Mouse (Mus musculus) G1E (cell line): ENCODE data around the gene Sh3bgrl2. TPM values are rescaled to one million over a fixed set of nuclear protein-coding genes. Genes with fewer than 3 reads are reported as not detected.

Source experiments
- ATAC-seq: 2 replicates; pipeline ENCODE4 v1.8.0; 2016; ENCODE audit warnings: mild to moderate bottlenecking; ENCODE audit not compliant: insufficient number of reproducible peaks, poor library complexity, low FRiP score, severe bottlenecking; ENCODE audit errors: extremely low read depth
- DNase-seq: peaks from one replicate; pipeline ENCODE4 v3.0.0; 2012; ENCODE audit warnings: low spot score
- H3K27me3 ChIP-seq: 2 replicates; pipeline ENCODE4 v1.6.1; 2012; ENCODE audit warnings: mild to moderate bottlenecking, low read length, inconsistent platforms; ENCODE audit not compliant: insufficient read depth
- H3K36me3 ChIP-seq: replicated peaks from 2 replicates; pipeline ENCODE3; 2012; ENCODE audit warnings: mild to moderate bottlenecking, inconsistent platforms
- H3K4me1 ChIP-seq: 2 replicates; pipeline ENCODE4 v1.6.1; 2012; ENCODE audit warnings: low read depth, low read length, inconsistent platforms, mixed read lengths; ENCODE audit not compliant: insufficient read depth
- H3K4me3 ChIP-seq: 2 replicates; pipeline ENCODE4 v1.5.1; 2012; ENCODE audit warnings: low read depth, mild to moderate bottlenecking, inconsistent platforms, low read length, moderate library complexity, mixed read lengths
- H3K9me3 ChIP-seq: replicated peaks from 2 replicates; pipeline ENCODE4 v1.6.1; 2012; ENCODE audit warnings: inconsistent platforms
- CTCF ChIP-seq: IDR thresholded peaks from 2 replicates; pipeline ENCODE4 v1.5.1; 2012; ENCODE audit warnings: low read depth, low read length, inconsistent platforms, mixed read lengths
- GATA1 ChIP-seq: IDR thresholded peaks from 2 replicates; pipeline ENCODE4 v1.6.1; 2012; ENCODE audit warnings: borderline replicate concordance, low read length, inconsistent platforms, mixed read lengths
- GATA2 ChIP-seq: IDR thresholded peaks from 2 replicates; pipeline ENCODE4 v1.6.1; 2012; ENCODE audit warnings: low read depth, low read length, inconsistent platforms, borderline replicate concordance
- POLR2AphosphoS5 ChIP-seq: IDR thresholded peaks from 2 replicates; pipeline ENCODE4 v1.6.1; 2012; ENCODE audit warnings: low read depth, low read length, inconsistent platforms; ENCODE audit not compliant: insufficient replicate concordance
- TAL1 ChIP-seq: conservative IDR thresholded peaks from 2 replicates; pipeline ENCODE4 v1.6.1; 2012; ENCODE audit warnings: low read depth, low read length, inconsistent platforms, mixed read lengths
- polyA plus RNA-seq: library from polyadenylated mRNA; stranded (reverse); fragments of >175 nt; gene quantifications from 2 replicates; pipeline ENCODE4 v1.2.3, GENCODE M21; 2012
- total RNA-seq, 2 experiments: library from RNA; stranded (forward) in 1 of 2; stranded (reverse) in 1 of 2; fragments of 200-1000 nt in 1 of 2; fragments of >200 nt in 1 of 2; fragmentation: Nextera tagmentation in 1 of 2; gene quantifications; 2 replicates each; pipeline ENCODE4 v1.2.3; 2014 to 2017

Sh3bgrl2 gene
- total and polyA plus RNA-seq, 3 experiments, result 0.11 TPM; not detected in 2

DNA sequence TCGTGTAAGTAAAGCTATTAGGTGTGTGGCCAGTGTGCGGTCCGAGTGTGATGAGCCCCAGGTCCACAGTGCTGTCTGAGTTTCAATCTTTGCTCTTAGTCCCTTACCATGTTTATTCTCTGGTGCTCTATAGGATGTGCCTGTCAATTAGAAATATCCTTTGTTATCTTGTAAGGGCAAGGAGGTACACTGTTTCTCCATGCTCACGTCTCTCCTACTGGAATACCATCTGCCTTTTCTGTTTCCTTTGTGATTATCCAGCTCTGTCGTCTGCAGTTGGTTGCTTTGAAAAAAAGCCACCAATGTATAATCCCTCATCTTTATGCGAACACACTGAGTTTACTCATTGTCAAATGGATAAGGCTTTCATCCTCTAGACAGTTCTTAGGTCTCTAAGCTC is 75.3 kb downstream of the Sh3bgrl2 start:
- no peak overlapping the region for H3K4me3 ChIP-seq
- ATAC-seq, result no peak
- DNase-seq, result no peak
- no peaks in the 10 kb centered on the region for H3K36me3 ChIP-seq
- no peaks in the 10 kb centered on the region for H3K9me3 ChIP-seq
- TF ChIP-seq TAL1, result no peak
- TF ChIP-seq POLR2AphosphoS5, result no peak
- no peak for TF ChIP-seq GATA2
- no peak for TF ChIP-seq CTCF
- no peak for TF ChIP-seq GATA1
- no peaks in the 10 kb centered on the region for H3K27me3 ChIP-seq
- 0 out of 2 replicates have a peak, but pooled peaks cover 2% of the 10 kb centered on the region for H3K4me1 ChIP-seq

- no peak for ATAC-seq
- TF ChIP-seq GATA2 (no peak), POLR2AphosphoS5 (no peak)
Observed at GRCm38 (mm10) chr9:83624193-83624592, 76.1 kb downstream of the Sh3bgrl2 start.

DNA sequence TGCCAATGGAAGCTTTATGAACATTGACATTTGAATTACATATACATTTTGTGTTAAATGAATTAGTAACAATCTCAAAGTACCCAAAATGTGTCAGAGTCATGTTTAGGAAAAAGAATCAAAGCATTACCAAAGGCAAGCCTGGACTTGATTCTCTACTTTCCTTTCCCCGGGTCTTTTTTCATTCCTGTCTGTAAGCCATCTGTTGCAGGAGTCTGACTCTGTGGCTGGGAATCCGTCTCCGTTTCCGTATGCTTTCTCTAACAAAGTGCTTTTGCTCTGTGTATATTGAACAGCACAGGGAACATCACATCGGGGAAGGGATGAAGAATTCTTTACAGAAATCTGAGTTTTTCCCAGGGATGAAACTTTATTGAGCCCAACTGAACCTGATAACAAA is 77.0 kb downstream of the Sh3bgrl2 start:
- Histone ChIP-seq H3K9me3 (no peaks in the 10 kb centered on the region), H3K4me1 (0 out of 2 replicates have a peak, but pooled peaks cover 2% of the 10 kb centered on the region), H3K36me3 (no peaks in the 10 kb centered on the region), H3K4me3 (no peak overlapping the region), H3K27me3 (0 out of 2 replicates have a peak, but pooled peaks cover 2% of the 10 kb centered on the region)
- ATAC-seq, result no peak
- DNase-seq, result no peak
- TF ChIP-seq POLR2AphosphoS5, result no peak

More at GRCm38 (mm10) chr9:83624193-83624592, 76.1 kb downstream of the Sh3bgrl2 start:
- Histone ChIP-seq H3K4me1 (0 out of 2 replicates have a peak, but pooled peaks cover 2% of the 10 kb centered on the region), H3K9me3 (no peaks in the 10 kb centered on the region), H3K36me3 (no peaks in the 10 kb centered on the region), H3K4me3 (no peak overlapping the region), H3K27me3 (no peaks in the 10 kb centered on the region)
- DNase-seq, result no peak

GRCm38 (mm10) chr9:83628669-83629612 is 80.8 kb downstream of the Sh3bgrl2 start:
- Histone ChIP-seq H3K4me1 (0 out of 2 replicates have a peak, but pooled peaks cover 2% of the 10 kb centered on the region), H3K27me3 (peaks cover 5% of the 10 kb centered on the region; the same call in 1 of the 2 replicates), H3K9me3 (no peaks in the 10 kb centered on the region), H3K36me3 (no peaks in the 10 kb centered on the region), H3K4me3 (no peak overlapping the region)
- no peak for DNase-seq
- no peak for TF ChIP-seq TAL1
- TF ChIP-seq POLR2AphosphoS5, result no peak
- no peak for TF ChIP-seq GATA2
- TF ChIP-seq CTCF, result no peak
- no peak for TF ChIP-seq GATA1
- ATAC-seq, result no peak

DNA sequence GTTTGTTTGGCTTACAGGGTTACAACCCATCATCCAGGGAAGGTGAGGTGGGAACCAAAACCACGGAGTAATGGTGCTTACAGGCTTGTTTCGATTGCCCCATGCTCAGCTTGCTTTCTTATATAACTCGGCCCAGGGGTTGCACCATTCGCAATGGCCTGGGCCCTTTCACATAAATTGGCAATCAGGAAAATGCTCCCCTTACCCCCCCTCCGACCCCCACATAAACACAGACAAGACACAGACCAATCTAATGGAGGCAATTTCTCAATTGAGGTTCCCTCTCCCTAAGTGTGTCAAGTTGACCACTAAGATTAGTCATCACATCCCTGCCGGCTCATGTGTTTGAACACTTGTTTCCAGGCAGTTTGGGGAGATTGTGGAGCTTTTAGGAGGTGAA is 82.2 kb downstream of the Sh3bgrl2 start:
- Histone ChIP-seq H3K27me3 (peaks cover 5% of the 10 kb centered on the region; the same call in 1 of the 2 replicates), H3K9me3 (no peaks in the 10 kb centered on the region), H3K36me3 (no peaks in the 10 kb centered on the region), H3K4me1 (0 out of 2 replicates have a peak, but pooled peaks cover 2% of the 10 kb centered on the region), H3K4me3 (no peak overlapping the region)
- ATAC-seq (no peak), DNase-seq (no peak)
- no peak for TF ChIP-seq CTCF
- no peak for TF ChIP-seq GATA2
- TF ChIP-seq GATA1, result no peak
- TF ChIP-seq POLR2AphosphoS5, result no peak
- no peak for TF ChIP-seq TAL1

- peaks cover 5% of the 10 kb centered on the region; the same call in 1 of the 2 replicates for H3K27me3 ChIP-seq
- no peaks in the 10 kb centered on the region for H3K36me3 ChIP-seq
- no peaks in the 10 kb centered on the region for H3K9me3 ChIP-seq
- H3K4me3 ChIP-seq, result no peak overlapping the region
- DNase-seq, result no peak
- H3K4me1 ChIP-seq, result 0 out of 2 replicates have a peak, but pooled peaks cover 2% of the 10 kb centered on the region
- no peak for TF ChIP-seq TAL1
- TF ChIP-seq CTCF, result no peak
- no peak for TF ChIP-seq GATA2
- no peak for TF ChIP-seq GATA1
- no peak for TF ChIP-seq POLR2AphosphoS5
- ATAC-seq, result no peak
Observed at GRCm38 (mm10) chr9:83631920-83632319, 83.8 kb downstream of the Sh3bgrl2 start.

DNA sequence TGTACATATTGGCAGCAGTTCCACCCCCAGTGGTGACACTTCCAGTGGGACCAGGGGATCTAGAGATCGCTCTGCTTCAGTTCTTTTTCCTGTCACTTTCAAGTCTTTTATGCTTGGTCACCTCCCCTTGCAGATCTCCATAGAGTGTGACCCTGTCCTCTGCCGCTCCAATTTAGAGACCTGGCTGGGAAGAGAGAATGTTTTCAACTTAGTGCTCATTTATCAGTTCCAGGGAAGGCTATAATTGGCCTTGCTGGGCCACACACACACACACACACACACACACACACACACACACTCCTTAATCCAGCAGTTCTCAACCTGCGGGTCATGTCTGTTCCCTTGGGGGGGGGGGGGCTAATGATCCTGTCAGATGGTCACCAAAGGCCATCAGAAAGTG is 86.6 kb downstream of the Sh3bgrl2 start:
- TF ChIP-seq TAL1, result no peak
- no peak for TF ChIP-seq GATA1
- no peak for TF ChIP-seq CTCF
- no peak for TF ChIP-seq POLR2AphosphoS5
- no peak for TF ChIP-seq GATA2
- no peak overlapping the region for H3K4me3 ChIP-seq
- ATAC-seq (no peak), DNase-seq (no peak)
- H3K36me3 ChIP-seq, result no peaks in the 10 kb centered on the region
- peaks cover 3% of the 10 kb centered on the region; the same call in 1 of the 2 replicates for H3K27me3 ChIP-seq
- H3K9me3 ChIP-seq, result no peaks in the 10 kb centered on the region
- no peaks in the 10 kb centered on the region for H3K4me1 ChIP-seq
